Mouse (Mus musculus) embryonic fibroblast, embryonic 13.5 days (primary cell): ENCODE data around the gene Dock11.

Experiments
- CTCF ChIP-seq: IDR thresholded peaks from 2 replicates; pipeline ENCODE4 v1.5.1; 2011; ENCODE audit warnings: mild to moderate bottlenecking, control low read depth, low read length, moderate library complexity, borderline replicate concordance; ENCODE audit not compliant: insufficient read depth
- POLR2A ChIP-seq: IDR thresholded peaks from 2 replicates; pipeline ENCODE4 v1.6.1; 2011; ENCODE audit warnings: low read depth, mild to moderate bottlenecking, control low read depth, low read length, moderate library complexity

DNA sequence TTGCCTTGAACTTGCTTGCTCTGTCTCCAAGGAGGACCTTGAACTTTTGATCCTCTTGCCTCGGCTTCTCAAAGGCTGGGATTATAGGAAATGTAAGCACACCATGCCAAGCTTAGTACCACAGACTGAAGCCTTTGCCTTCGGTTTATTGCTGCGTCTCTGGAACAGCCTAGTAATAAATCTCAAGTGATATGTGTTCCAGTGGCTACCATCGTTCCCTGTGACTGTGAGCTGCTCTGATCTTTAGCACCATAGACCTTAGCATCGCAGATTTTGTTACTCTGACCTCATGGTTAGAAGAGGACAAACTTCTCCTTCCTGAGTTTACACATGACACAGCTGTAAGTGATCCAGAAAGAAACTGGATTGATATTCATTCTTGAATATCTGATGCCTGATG is 142.5 kb downstream of the Dock11 start:
- TF ChIP-seq CTCF (no peak), POLR2A (no peak)
